Mouse (Mus musculus) liver, embryonic 14.5 days (tissue): ENCODE data around the gene Retreg2. TPM values are rescaled to one million over a fixed set of nuclear protein-coding genes. Genes with fewer than 3 reads are reported as not detected.

Experiments used
- ATAC-seq: fragments of 200-750 bp; cut with Nextera tagmentation; 2 replicates; pipeline ENCODE4 v1.8.0; 2017; ENCODE audit warnings: moderate number of reproducible peaks, mild to moderate bottlenecking, moderate library complexity; ENCODE audit not compliant: insufficient read depth
- DNase-seq, 3 experiments: peaks; one replicate each; pipeline ENCODE4 v3.0.0-alpha.2; 2012 to 2013; ENCODE audit warnings: low read depth in 3 of 3, low spot score in 3 of 3
- H3K27ac ChIP-seq: fragments of 300-500 bp; sonication (generic); 2 replicates; pipeline ENCODE4 v1.5.1; 2014; ENCODE audit warnings: moderate library complexity, mild to moderate bottlenecking, control low read depth, inconsistent platforms
- H3K27me3 ChIP-seq: fragments of 300-500 bp; sonication (generic); 2 replicates; pipeline ENCODE4 v1.6.1; 2014; ENCODE audit warnings: mild to moderate bottlenecking, low read length, moderate library complexity; ENCODE audit not compliant: control insufficient read depth, insufficient read depth
- H3K36me3 ChIP-seq: fragments of 300-500 bp; sonication (generic); replicated peaks from 2 replicates; pipeline ENCODE4 v1.6.1; 2014; ENCODE audit warnings: low read depth; ENCODE audit not compliant: control insufficient read depth, insufficient read depth
- H3K4me1 ChIP-seq, 2 experiments: fragments of 200-500 bp in 1 of 2; fragments of 300-500 bp in 1 of 2; sonication (generic) in 1 of 2; replicated peaks; 2 replicates each; pipeline ENCODE4 v1.6.1; 2012 to 2014; ENCODE audit warnings: antibody characterized with exemption in 1 of 2, inconsistent platforms in 1 of 2, low read length in 1 of 2; ENCODE audit not compliant: control insufficient read depth in 2 of 2, insufficient read depth in 2 of 2
- H3K4me2 ChIP-seq: fragments of 300-500 bp; sonication (generic); 2 replicates; pipeline ENCODE4 v1.6.1; 2014; ENCODE audit warnings: low read depth, mild to moderate bottlenecking, control low read depth, moderate library complexity
- H3K4me3 ChIP-seq, 2 experiments: fragments of 200-500 bp in 1 of 2; fragments of 300-500 bp in 1 of 2; sonication (generic) in 1 of 2; 2 replicates each; pipeline ENCODE4 v1.5.1; 2012 to 2014; ENCODE audit warnings: low read depth in 2 of 2, low read length in 2 of 2, mild to moderate bottlenecking in 2 of 2, control low read depth in 1 of 2, inconsistent platforms in 1 of 2, moderate library complexity in 1 of 2; ENCODE audit not compliant: insufficient read depth in 1 of 2
- H3K9ac ChIP-seq: fragments of 300-500 bp; sonication (generic); replicated peaks from 2 replicates; pipeline ENCODE4 v1.6.1; 2014; ENCODE audit warnings: mild to moderate bottlenecking, control low read depth, moderate library complexity
- H3K9me3 ChIP-seq: fragments of 300-500 bp; sonication (generic); 2 replicates; pipeline ENCODE4 v1.6.1; 2016; ENCODE audit warnings: low read length, mixed read lengths; ENCODE audit not compliant: control insufficient read depth
- CTCF ChIP-seq: IDR thresholded peaks from 2 replicates; pipeline ENCODE4 v1.5.1; 2016; ENCODE audit warnings: antibody characterized with exemption, low read depth, control low read depth
- EP300 ChIP-seq: IDR thresholded peaks from 2 replicates; pipeline ENCODE4 v1.6.1; 2016; ENCODE audit warnings: antibody characterized with exemption, low read depth
- WGBS: fragments of 180-500 bp; shearing (Covaris S2); extraction: QIAGEN DNeasy Blood & Tissue Kit; methylation state at CpG from one replicate; pipeline ENCODE4 v1.1.7; 2014; ENCODE audit not compliant: insufficient replicate concordance; 5-methylcytosine and 5-hydroxymethylcytosine counted together
- polyA plus RNA-seq, 2 experiments: library from polyadenylated mRNA; depleted of rRNA in 1 of 2; stranded (reverse) in 1 of 2; unstranded in 1 of 2; fragments of >200 nt; fragmentation: Nextera tagmentation in 1 of 2; extraction: Ambion mirVana in 1 of 2; gene quantifications; 2 replicates each; pipeline versions ENCODE4 v1.2.1 to v1.2.3; 2012 to 2014

Retreg2 gene
- polyA plus RNA-seq, 2 experiments = 45.1 to 61.8 TPM

DNA sequence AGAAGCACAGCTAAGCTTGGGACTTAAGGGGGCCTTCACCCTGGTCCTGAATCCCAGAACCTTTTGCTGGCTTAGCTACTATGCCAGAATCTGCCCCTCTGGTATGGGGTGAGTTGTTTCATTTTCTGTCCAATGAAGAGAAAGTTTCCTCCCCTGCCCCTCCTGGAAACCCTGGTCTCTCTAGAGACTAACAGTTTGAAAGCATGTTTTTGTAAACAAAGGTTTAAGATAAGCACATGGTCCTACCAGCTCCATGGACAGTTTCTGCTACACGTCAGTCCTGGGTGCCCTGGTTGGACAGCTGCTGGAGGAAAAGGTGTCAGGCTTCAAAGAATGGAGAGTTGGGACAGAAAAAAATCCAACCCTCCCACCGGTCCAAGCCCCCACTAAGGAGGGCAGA is 48.0 kb downstream of the Retreg2 start:
- Histone ChIP-seq H3K4me2 (peak overlapping the region; percentile 82), H3K9me3 (no peaks in the 10 kb centered on the region), H3K9ac (peak overlapping the region; percentile 91), H3K27ac (peak overlapping the region; percentile 54), H3K4me1 (peaks cover 21 to 22% of the 10 kb centered on the region in 2 experiments), H3K4me3 (peak overlapping the region; percentile 85 to 89), H3K36me3 (peaks cover 37% of the 10 kb centered on the region), H3K27me3 (no peaks in the 10 kb centered on the region)
- no peak for DNase-seq
- no peak for TF ChIP-seq EP300
- no peak for TF ChIP-seq CTCF
- no peak for ATAC-seq
- 24% methylated on average over 2 of the region's 2 CpGs for WGBS

DNA sequence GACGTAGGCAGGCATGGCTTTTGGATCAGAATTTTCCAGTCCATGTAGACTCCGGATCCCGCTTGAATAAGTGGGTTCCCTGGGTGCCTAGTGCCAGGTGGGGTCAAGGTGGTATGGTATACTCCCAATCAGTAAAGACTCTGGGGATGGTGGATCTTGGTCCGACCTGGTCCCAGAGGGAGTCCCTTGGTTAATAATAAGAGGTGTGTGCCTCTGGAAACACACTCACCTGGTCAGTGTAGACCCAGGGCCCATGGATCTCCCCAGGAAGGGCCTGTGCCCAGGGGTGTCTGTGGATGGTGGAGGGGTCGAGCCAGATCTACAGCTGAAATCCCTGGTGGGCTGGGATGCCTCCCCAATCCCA is 48.7 kb downstream of the Retreg2 start:
- 35% methylated on average over 5 of the region's 5 CpGs for WGBS
- H3K4me2 ChIP-seq = peak overlapping the region; percentile 82
- peak overlapping the region; percentile 85 to 89 for H3K4me3 ChIP-seq
- no peaks in the 10 kb centered on the region for H3K27me3 ChIP-seq
- peaks cover 31% of the 10 kb centered on the region for H3K36me3 ChIP-seq
- DNase-seq (no peak), ATAC-seq (no peak; the same call in 1 of the 2 replicates)
- TF ChIP-seq CTCF (no peak), EP300 (no peak)
- peak overlapping the region; percentile 54 for H3K27ac ChIP-seq
- H3K4me1 ChIP-seq = peaks cover 21 to 22% of the 10 kb centered on the region in 2 experiments
- H3K9ac ChIP-seq = peak overlapping the region; percentile 91
- no peaks in the 10 kb centered on the region for H3K9me3 ChIP-seq

GRCm38 (mm10) chr1:75191622-75192402 is 49.2 kb downstream of the Retreg2 start, which contains the start of the genes Ankzf1 and Atg9a:
TSS of gene Ankzf1 (plus strand) at chr1:75192151.
TSS of gene Atg9a (minus strand) at chr1:75192196.
- DNase-seq (peak; percentile 98 to 99 (median 98)), ATAC-seq (peak; percentile 98)
- Histone ChIP-seq H3K4me1 (peaks cover 21 to 22% of the 10 kb centered on the region in 2 experiments), H3K4me2 (peak within 1 kb of the TSS; percentile 98), H3K27me3 (no peaks in the 10 kb centered on the region), H3K36me3 (peaks cover 25% of the 10 kb centered on the region), H3K4me3 (peak within 1 kb of the TSS; percentile 89 to 93), H3K9ac (peak within 1 kb of the TSS; percentile 91), H3K9me3 (no peaks in the 10 kb centered on the region), H3K27ac (peak within 1 kb of the TSS; percentile 85)
- TF ChIP-seq CTCF (peak; percentile 15; the same call in 1 of the 2 replicates), EP300 (no peak)
- WGBS = under 1% methylated on average over 56 of the region's 56 CpGs

DNA sequence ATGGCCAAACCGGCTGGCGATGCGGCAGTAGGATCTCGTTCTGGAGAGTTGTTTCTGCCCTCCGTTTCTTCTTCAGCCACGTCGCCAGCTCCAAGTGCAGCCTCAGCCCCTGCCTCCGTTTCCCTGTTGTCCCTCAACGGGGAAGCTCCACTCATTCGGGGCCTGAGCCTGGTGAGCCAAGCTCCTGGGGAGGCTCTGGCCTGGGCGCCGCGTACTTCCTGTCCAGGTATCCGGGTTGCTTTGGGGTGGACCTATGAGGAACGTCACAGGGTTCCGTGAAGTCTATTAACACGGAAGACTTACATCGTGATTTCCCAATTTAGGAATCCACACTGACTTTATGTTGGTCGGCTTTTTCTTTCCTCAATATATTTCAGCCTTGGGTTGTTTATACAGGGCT is 49.9 kb downstream of the Retreg2 start:
- H3K36me3 ChIP-seq = peaks cover 18% of the 10 kb centered on the region

More for the DNA sequence above, 49.9 kb downstream of the Retreg2 start:
- ATAC-seq (peak; percentile 39; the same call in 1 of the 2 replicates), DNase-seq (no peak)
- H3K9ac ChIP-seq = peak overlapping the region; percentile 85
- no peaks in the 10 kb centered on the region for H3K9me3 ChIP-seq
- TF ChIP-seq EP300 (no peak), CTCF (no peak)
- 0% methylated on average over 19 of the region's 19 CpGs for WGBS
- H3K4me1 ChIP-seq = peaks cover 21 to 22% of the 10 kb centered on the region in 2 experiments
- no peaks in the 10 kb centered on the region for H3K27me3 ChIP-seq
- peak overlapping the region; percentile 85 for H3K27ac ChIP-seq
- peak overlapping the region; percentile 98 for H3K4me2 ChIP-seq
- peak overlapping the region; percentile 89 to 93 for H3K4me3 ChIP-seq

Other genes starting within 250 kb of the Retreg2 start
- not detected in 2 replicates for gene Cryba2, start 249.6 kb upstream of the Retreg2 start, polyA plus RNA-seq (2012; rRNA removed)
- gene Cryba2, start 249.6 kb upstream of the Retreg2 start, polyA plus RNA-seq (2014; fragmentation: Nextera tagmentation; extraction: Ambion mirVana) = not detected in 2 replicates
- under 0.01 and 0.01 TPM in 2 replicates for gene Cfap65, start 207.2 kb upstream of the Retreg2 start, polyA plus RNA-seq (2012; rRNA removed)
- gene Cfap65, start 207.2 kb upstream of the Retreg2 start, polyA plus RNA-seq (2014; fragmentation: Nextera tagmentation; extraction: Ambion mirVana) = not detected in 2 replicates
- gene Ihh, start 191.1 kb upstream of the Retreg2 start, polyA plus RNA-seq (2012; rRNA removed) = 2.4 and 3.4 TPM in 2 replicates
- 1.5 and 1.7 TPM in 2 replicates for gene Ihh, start 191.1 kb upstream of the Retreg2 start, polyA plus RNA-seq (2014; fragmentation: Nextera tagmentation; extraction: Ambion mirVana)
- gene Nhej1, start 17.6 kb upstream of the Retreg2 start, polyA plus RNA-seq (2012; rRNA removed) = 1.3 and 2.0 TPM in 2 replicates
- gene Nhej1, start 17.6 kb upstream of the Retreg2 start, polyA plus RNA-seq (2014; fragmentation: Nextera tagmentation; extraction: Ambion mirVana) = 5.2 and 7.2 TPM in 2 replicates
- gene Slc23a3, start 8.9 kb upstream of the Retreg2 start, polyA plus RNA-seq (2012; rRNA removed) = 1.4 and 1.7 TPM in 2 replicates
- 1.2 TPM in 2 replicates for gene Slc23a3, start 8.9 kb upstream of the Retreg2 start, polyA plus RNA-seq (2014; fragmentation: Nextera tagmentation; extraction: Ambion mirVana)
- 29.5 and 33.3 TPM in 2 replicates for gene Cnppd1, start 67 bp upstream of the Retreg2 start, polyA plus RNA-seq (2012; rRNA removed)
- 31.1 and 41.0 TPM in 2 replicates for gene Cnppd1, start 67 bp upstream of the Retreg2 start, polyA plus RNA-seq (2014; fragmentation: Nextera tagmentation; extraction: Ambion mirVana)
- 35.3 and 43.5 TPM in 2 replicates for gene Zfand2b, start 25.9 kb downstream of the Retreg2 start, polyA plus RNA-seq (2012; rRNA removed)
- gene Zfand2b, start 25.9 kb downstream of the Retreg2 start, polyA plus RNA-seq (2014; fragmentation: Nextera tagmentation; extraction: Ambion mirVana) = 40.6 and 41.6 TPM in 2 replicates
- 31.4 and 41.4 TPM in 2 replicates for gene Abcb6, start 37.6 kb downstream of the Retreg2 start, polyA plus RNA-seq (2012; rRNA removed)
- 48.9 and 58.5 TPM in 2 replicates for gene Abcb6, start 37.6 kb downstream of the Retreg2 start, polyA plus RNA-seq (2014; fragmentation: Nextera tagmentation; extraction: Ambion mirVana)
- 6.3 and 7.6 TPM in 2 replicates for gene Ankzf1, start 49.4 kb downstream of the Retreg2 start, polyA plus RNA-seq (2012; rRNA removed)
- 4.8 and 7.2 TPM in 2 replicates for gene Ankzf1, start 49.4 kb downstream of the Retreg2 start, polyA plus RNA-seq (2014; fragmentation: Nextera tagmentation; extraction: Ambion mirVana)
- 17.4 and 23.6 TPM in 2 replicates for gene Atg9a, start 49.4 kb downstream of the Retreg2 start, polyA plus RNA-seq (2012; rRNA removed)
- gene Atg9a, start 49.4 kb downstream of the Retreg2 start, polyA plus RNA-seq (2014; fragmentation: Nextera tagmentation; extraction: Ambion mirVana) = 16.4 and 18.3 TPM in 2 replicates
- gene Glb1l, start 68.0 kb downstream of the Retreg2 start, polyA plus RNA-seq (2012; rRNA removed) = 4.0 and 4.9 TPM in 2 replicates
- 3.2 and 4.3 TPM in 2 replicates for gene Glb1l, start 68.0 kb downstream of the Retreg2 start, polyA plus RNA-seq (2014; fragmentation: Nextera tagmentation; extraction: Ambion mirVana)
- 76.3 and 93.3 TPM in 2 replicates for gene Stk16, start 68.1 kb downstream of the Retreg2 start, polyA plus RNA-seq (2012; rRNA removed)
- gene Stk16, start 68.1 kb downstream of the Retreg2 start, polyA plus RNA-seq (2014; fragmentation: Nextera tagmentation; extraction: Ambion mirVana) = 61.8 and 66.1 TPM in 2 replicates
- 155 and 168 TPM in 2 replicates for gene Tuba4a, start 77.1 kb downstream of the Retreg2 start, polyA plus RNA-seq (2012; rRNA removed)
- gene Tuba4a, start 77.1 kb downstream of the Retreg2 start, polyA plus RNA-seq (2014; fragmentation: Nextera tagmentation; extraction: Ambion mirVana) = 346 and 362 TPM in 2 replicates
- gene A630095N17Rik, start 89.3 kb downstream of the Retreg2 start, polyA plus RNA-seq (2012; rRNA removed) = not detected in 2 replicates
- 0.22 TPM in 1 of 2 replicates, not detected in the other for gene A630095N17Rik, start 89.3 kb downstream of the Retreg2 start, polyA plus RNA-seq (2014; fragmentation: Nextera tagmentation; extraction: Ambion mirVana)
- 17.6 and 21.1 TPM in 2 replicates for gene Dnajb2, start 93.6 kb downstream of the Retreg2 start, polyA plus RNA-seq (2012; rRNA removed)
- gene Dnajb2, start 93.6 kb downstream of the Retreg2 start, polyA plus RNA-seq (2014; fragmentation: Nextera tagmentation; extraction: Ambion mirVana) = 11.1 and 12.5 TPM in 2 replicates
- 0.26 and 0.28 TPM in 2 replicates for gene Ptprn, start 121.7 kb downstream of the Retreg2 start, polyA plus RNA-seq (2012; rRNA removed)
- 0.08 and 0.17 TPM in 2 replicates for gene Ptprn, start 121.7 kb downstream of the Retreg2 start, polyA plus RNA-seq (2014; fragmentation: Nextera tagmentation; extraction: Ambion mirVana)
- not detected in 2 replicates for gene Resp18, start 135.6 kb downstream of the Retreg2 start, polyA plus RNA-seq (2012; rRNA removed)
- not detected in 2 replicates for gene Resp18, start 135.6 kb downstream of the Retreg2 start, polyA plus RNA-seq (2014; fragmentation: Nextera tagmentation; extraction: Ambion mirVana)
- 35.6 and 39.3 TPM in 2 replicates for gene Dnpep, start 175.2 kb downstream of the Retreg2 start, polyA plus RNA-seq (2012; rRNA removed)
- 43.4 and 48.4 TPM in 2 replicates for gene Dnpep, start 175.2 kb downstream of the Retreg2 start, polyA plus RNA-seq (2014; fragmentation: Nextera tagmentation; extraction: Ambion mirVana)
- 1.1 TPM in 2 replicates for gene Des, start 217.6 kb downstream of the Retreg2 start, polyA plus RNA-seq (2012; rRNA removed)
- gene Des, start 217.6 kb downstream of the Retreg2 start, polyA plus RNA-seq (2014; fragmentation: Nextera tagmentation; extraction: Ambion mirVana) = 1.4 and 2.1 TPM in 2 replicates
- gene Speg, start 232.5 kb downstream of the Retreg2 start, polyA plus RNA-seq (2012; rRNA removed) = 8.4 and 8.5 TPM in 2 replicates
- gene Speg, start 232.5 kb downstream of the Retreg2 start, polyA plus RNA-seq (2014; fragmentation: Nextera tagmentation; extraction: Ambion mirVana) = 8.4 and 9.5 TPM in 2 replicates